Mouse (Mus musculus) olfactory bulb, adult 2 months (tissue): ENCODE results near the gene Ptch2.

ENCODE experiments used
- CTCF ChIP-seq: fragments of 200-500 bp; IDR thresholded peaks from 2 replicates; pipeline ENCODE4 v1.5.1; 2012; ENCODE audit warnings: low read depth, mild to moderate bottlenecking, low read length, moderate library complexity; ENCODE audit not compliant: insufficient read depth
- POLR2A ChIP-seq: fragments of 200-500 bp; IDR thresholded peaks from 2 replicates; pipeline ENCODE4 v1.6.1; 2012; ENCODE audit warnings: mild to moderate bottlenecking, low read depth, low read length, moderate library complexity; ENCODE audit not compliant: insufficient read depth

DNA sequence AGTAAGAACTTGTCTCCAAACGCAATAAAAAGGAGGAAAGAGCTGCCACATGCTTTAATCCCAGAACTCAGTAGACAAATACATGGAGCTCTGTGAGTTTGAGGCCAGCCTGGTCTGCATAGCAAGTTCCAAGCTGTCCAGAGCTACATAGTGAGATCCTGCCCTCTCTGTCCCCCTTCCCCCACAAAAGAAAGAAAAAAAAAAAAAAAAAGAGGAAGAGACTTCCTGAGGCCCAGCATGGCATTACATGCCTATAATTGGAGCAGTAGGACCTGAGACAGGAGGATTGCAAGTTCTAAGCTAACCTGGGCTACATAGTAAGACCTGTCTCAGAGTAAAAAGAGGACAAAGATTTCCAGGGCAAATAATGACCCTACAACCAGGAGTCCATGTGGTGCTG lies 26.2 kb upstream of the Ptch2 start:
- TF ChIP-seq CTCF (no peak), POLR2A (no peak)
